Mouse (Mus musculus): ENCODE measurements around the gene Ltf. TPM values are rescaled to one million over a fixed set of nuclear protein-coding genes. Genes with fewer than 3 reads are reported as not detected.

Gene Ltf
- total and polyA plus RNA-seq, 3 experiments: 0.86 to 2.1 TPM; not detected in 1

DNA sequence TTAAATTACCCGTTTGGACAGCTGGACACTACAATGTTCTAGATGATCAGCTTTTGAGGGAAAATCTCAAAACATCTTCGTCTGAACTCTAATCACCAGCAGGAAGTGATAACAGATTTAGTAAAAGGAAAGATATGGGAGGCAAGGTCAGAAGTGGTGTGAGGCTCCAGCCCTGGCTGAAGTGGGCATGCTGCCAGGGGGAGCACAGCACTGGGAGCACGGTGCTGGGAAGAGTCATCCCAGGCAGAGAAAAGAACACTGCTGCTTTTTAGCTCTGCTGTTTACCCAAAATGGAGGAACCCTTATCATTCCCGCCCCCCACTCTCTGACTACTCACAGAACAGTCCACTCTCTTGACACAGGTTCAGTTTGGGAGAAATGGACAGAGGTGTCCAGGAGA, 20.9 kb downstream of the Ltf start:
- DNase-seq: peak; percentile 75

GRCm38 (mm10) chr9:111042266-111042665, 23.2 kb downstream of the Ltf start:
- peak; percentile 36 for DNase-seq

GRCm38 (mm10) chr9:111046222-111046621, 27.2 kb downstream of the Ltf start:
- no peak for DNase-seq

GRCm38 (mm10) chr9:111047266-111047665, 28.2 kb downstream of the Ltf start:
- DNase-seq: no peak

GRCm38 (mm10) chr9:111048452-111048851, 29.4 kb downstream of the Ltf start:
- peak; percentile 13 for DNase-seq

- no peak for DNase-seq
These were observed 35.9 kb downstream of the Ltf start for GRCm38 (mm10) chr9:111054923-111055322.

- DNase-seq: no peak
These were observed 36.9 kb downstream of the Ltf start for GRCm38 (mm10) chr9:111055800-111056518.

DNA sequence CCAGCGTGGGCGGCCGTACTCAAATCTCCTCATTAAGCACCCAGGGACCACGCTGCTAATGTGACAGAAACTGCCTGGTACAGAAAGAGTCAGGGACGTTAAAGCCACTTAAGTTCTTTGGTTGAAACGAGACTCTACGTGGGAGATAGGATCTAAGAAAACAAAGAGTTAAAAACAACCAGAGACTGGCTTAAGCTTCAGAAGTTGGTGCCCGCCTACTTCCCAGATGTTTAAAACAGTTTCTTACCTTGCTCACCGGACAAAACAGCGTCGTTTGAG, 37.4 kb downstream of the Ltf start:
- DNase-seq: no peak

DNA sequence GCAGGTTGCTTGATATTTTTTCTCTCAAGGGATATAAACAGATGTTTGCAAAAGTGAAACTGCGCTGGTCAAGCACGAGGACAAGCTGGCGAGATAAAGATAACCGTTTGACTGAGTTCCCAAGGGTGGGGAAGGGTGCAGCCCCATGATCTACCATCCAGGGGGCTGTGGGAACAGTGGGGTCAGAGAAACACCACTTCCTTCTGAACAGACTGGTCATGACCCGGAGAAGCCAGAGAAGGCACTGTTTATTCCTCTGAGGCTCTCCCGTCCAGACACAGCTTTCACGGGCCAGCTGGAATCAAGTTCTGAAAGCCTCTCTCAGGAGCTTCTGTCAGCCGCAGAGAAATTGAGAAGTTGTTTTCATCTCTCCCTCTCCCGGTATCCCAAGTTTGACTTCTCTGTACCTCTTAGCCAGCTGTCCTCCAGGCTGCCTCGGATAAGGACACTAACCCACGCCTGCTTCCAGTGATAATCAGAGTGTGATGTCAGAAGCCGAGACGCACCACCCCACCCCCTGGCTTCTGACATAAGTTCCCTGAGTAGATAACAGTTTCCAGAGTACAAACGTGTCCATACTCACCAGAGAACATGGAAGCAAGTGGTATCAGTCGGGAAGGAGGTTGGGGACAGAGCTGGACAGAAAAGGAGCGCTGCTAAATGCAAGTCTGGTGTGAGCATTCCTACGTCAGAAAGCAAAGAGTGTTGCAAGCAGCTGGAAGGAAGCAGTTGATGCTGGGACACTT, 37.9 kb downstream of the Ltf start, which contains the start of gene Ccrl2:
TSS of gene Ccrl2 (minus strand) at position 722 of the 746 bp plus-strand sequence.
- DNase-seq: peak; percentile 73

GRCm38 (mm10) chr9:111057544-111058370, 38.7 kb downstream of the Ltf start:
- DNase-seq: no peak

DNA sequence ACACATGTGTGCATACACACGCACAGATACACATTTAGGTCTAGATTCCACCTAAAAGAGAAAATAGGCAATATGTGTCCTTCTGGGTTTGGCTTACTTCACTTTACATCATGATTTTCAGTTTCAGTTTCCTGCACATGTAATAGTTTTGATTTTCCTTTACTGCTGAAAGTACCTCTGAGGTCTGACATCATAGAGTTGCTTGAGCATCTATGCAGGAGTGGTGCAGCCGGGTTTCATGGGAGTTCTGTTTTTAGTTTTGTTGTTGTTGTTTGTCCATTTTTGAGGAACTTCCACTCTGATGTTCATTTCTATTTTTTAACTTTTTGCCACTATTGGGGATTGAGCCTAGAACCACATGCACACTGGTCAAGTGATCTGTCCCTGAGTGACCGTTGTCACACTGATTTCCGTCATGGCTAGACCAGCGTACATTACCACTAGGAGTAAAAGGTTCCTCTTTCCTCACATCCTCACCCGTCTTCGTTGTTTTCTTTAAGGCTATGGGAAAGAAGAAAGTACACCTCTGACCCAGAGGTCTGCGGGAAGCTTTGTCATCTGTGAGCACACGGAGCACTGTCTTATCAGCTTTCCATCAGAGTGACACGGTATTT, 40.0 kb downstream of the Ltf start:
- no peak for DNase-seq

- no peak for DNase-seq
These were observed 43.8 kb downstream of the Ltf start for GRCm38 (mm10) chr9:111062840-111063239.

GRCm38 (mm10) chr9:111067052-111067451, 48.0 kb downstream of the Ltf start:
- DNase-seq: no peak

DNA sequence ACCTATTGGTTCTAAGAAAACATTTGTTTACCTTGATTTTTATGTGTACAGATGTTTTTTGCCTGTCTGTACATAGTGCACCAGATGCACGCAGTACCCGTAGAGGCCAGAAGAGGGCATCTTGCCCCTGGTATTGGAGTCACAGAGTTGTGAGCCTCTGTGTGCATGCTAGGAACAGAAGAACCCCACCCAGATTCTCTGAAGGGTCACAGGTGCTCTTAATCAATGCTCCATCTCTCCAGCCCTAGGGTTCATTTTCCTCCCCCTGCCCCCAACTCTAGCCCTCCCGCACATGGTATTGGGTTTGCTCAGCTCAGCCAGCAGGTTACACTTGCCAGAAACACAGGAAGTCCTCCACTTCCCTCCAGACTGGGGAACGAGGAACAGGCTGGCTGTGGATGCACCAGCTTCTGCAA, 51.5 kb downstream of the Ltf start:
- DNase-seq: peak; percentile 42

DNA sequence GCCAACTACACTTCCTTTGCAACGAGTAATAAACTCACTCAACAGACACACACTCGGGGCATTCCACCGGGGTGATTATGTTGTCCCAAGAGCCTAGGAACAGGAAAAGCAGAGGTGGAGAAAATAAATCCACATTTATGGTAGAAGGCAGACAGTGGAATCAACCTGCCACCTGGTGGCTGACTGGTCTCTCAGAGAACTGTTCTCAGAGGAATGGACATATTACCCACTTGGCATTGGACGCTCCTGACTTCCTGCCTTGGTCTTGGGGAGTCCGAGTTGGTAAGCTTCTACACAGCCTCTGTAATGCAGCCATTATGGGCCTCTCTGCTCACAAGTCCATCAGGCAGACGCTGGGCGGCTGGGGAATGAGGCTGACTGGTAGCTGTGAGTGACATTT, 53.1 kb downstream of the Ltf start:
- peak; percentile 54 for DNase-seq

DNA sequence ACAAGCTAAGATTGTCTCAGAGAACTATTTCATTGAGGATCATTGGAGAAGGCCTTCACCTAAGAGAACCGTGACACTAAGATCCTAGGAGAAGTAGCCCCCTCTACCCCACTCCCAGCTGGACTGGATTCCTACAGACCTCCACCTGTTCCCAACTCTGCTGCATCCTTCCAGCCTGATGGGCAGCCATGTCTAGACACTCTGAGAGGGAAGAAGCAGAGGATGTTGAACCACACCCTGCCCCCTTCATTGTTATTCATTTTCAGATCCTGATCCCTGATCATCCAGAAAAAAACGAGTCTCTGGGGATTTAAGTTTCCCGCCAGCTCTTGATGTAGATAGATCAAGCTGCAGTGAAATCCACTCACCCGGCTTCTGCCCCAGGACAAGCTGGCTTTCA, 53.9 kb downstream of the Ltf start:
- DNase-seq: no peak

DNA sequence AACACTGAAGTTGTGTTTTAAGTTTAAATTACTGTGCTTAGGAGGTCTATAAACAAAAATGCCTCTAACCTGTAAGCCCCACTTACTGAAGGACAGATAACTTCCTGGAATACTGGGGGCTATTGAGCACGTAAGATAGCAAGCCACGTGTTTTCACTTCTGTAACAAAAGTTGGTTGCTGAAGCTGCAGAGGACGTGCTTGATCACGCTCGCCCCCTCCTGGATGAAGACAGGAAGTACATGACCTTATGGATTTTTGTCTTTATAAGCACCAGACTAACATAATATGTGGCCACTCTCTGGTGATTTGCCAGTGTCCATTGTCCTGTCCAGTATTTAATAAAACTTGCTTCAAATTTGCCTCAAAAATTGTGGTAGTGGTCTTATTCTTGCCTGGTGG, 58.7 kb downstream of the Ltf start:
- DNase-seq: no peak

DNA sequence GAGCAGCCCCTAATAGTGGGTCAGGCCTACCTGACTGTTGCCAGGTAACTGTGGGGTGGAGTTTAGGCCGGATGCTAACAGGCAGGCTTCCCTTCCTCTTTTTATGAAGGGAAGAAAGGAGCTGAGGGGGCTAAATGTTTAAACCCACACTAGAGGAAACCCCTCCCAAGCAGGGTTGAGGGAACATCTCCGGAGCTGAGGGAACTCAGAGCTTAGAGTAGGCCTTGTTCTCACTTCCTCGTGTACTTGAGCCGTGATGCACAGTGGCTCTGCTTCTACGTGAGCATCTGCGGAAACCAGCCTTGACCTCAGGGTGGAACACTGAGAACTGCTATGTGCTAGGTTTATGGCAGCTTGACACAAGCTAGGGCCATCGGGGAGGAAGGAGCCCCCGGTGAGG, 61.7 kb downstream of the Ltf start:
- no peak for DNase-seq

- DNase-seq: no peak
These were observed 62.7 kb downstream of the Ltf start for GRCm38 (mm10) chr9:111081765-111082164.

- no peak for DNase-seq
These were observed 66.3 kb downstream of the Ltf start for GRCm38 (mm10) chr9:111085329-111085728.

GRCm38 (mm10) chr9:111086137-111086536, 67.1 kb downstream of the Ltf start:
- no peak for DNase-seq

GRCm38 (mm10) chr9:111086995-111087606, 68.0 kb downstream of the Ltf start:
- DNase-seq: no peak
